Mouse (Mus musculus) c-Kit-positive CD71-negative TER-119-negative erythroid progenitor cells, embryonic 14.5 days (primary cell): ENCODE results near the gene Grm6.

Source experiments
- DNase-seq: peaks from one replicate; pipeline ENCODE4 v3.0.0-alpha.2; 2013; ENCODE audit warnings: low read depth

The Grm6 gene

GRCm38 (mm10) chr11:50914461-50914860 is 64.0 kb downstream of the Grm6 start:
- DNase-seq = no peak
